Mouse (Mus musculus) left cerebral cortex, postnatal 4 days (tissue): ENCODE data around the gene Pgbd1. TPM values are rescaled to one million over a fixed set of nuclear protein-coding genes. Genes with fewer than 3 reads are reported as not detected.
"Not testable (repeated sequence)": the region's sequence is repeated elsewhere in the genome, so short reads cannot be mapped to it uniquely, and the experiment has no call there.

ENCODE experiments used
- DNase-seq: peaks from one replicate; pipeline ENCODE4 v3.0.0-alpha.2; 2022
- intact Hi-C: fragments of 180-260 bp; cut with DNase I; formaldehyde crosslinking; loops from one replicate; pipeline ENCODE4 v1.15.1; 2025
- total RNA-seq, 2 experiments: library from RNA; stranded (reverse); gene quantifications; 2 replicates each; pipeline ENCODE4 v1.2.3; 2021

The Pgbd1 gene
- total RNA-seq = 1 to 10 TPM; 1.3 to 2.2 TPM

DNA sequence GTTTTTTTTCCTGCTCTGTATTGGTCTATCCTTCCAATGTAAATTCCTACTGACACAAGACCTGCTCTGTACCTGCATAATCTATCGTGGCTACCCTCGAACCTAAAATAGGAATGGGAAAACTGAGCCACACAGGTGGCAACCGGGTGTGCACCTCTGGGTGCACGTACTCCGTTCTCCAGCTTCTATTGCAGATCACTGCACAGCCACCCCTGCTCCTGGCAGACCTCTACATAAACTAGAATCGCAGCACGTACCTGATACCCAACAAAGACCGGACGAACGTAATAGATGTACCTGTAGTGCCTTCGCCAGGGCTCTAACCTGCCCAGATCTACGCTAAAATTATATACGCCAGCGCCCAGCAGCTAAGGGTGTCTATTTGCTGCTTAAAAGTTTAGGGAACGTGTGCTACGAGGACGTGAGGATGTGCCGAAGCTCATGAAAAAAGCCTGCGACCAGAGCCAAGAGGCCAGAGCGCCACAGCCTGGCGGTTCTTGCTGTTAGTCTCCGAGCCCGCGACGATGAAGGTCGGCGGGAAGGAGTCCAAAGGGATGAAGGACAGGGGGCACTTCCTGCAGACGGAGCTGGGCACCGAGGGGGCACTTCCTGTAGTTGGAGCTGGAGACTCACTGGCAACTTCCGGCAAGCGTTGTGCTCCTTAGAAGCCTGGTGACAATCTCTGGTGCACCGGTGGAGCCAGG lies at the start of gene Pgbd1:
Pgbd1 (minus strand) TSS at position 556 of the 704 bp plus-strand sequence.
- intact Hi-C loops = loop anchor here (5.0 kb wide), 1 partner anchor 38 kb away; the partner anchor contains the start of gene Zkscan3
- peak; percentile 90 for DNase-seq

GRCm38 (mm10) chr13:21486881-21487280 lies 46.0 kb upstream of the Pgbd1 start:
- DNase-seq = no peak
- intact Hi-C loops = no loop called here

DNA sequence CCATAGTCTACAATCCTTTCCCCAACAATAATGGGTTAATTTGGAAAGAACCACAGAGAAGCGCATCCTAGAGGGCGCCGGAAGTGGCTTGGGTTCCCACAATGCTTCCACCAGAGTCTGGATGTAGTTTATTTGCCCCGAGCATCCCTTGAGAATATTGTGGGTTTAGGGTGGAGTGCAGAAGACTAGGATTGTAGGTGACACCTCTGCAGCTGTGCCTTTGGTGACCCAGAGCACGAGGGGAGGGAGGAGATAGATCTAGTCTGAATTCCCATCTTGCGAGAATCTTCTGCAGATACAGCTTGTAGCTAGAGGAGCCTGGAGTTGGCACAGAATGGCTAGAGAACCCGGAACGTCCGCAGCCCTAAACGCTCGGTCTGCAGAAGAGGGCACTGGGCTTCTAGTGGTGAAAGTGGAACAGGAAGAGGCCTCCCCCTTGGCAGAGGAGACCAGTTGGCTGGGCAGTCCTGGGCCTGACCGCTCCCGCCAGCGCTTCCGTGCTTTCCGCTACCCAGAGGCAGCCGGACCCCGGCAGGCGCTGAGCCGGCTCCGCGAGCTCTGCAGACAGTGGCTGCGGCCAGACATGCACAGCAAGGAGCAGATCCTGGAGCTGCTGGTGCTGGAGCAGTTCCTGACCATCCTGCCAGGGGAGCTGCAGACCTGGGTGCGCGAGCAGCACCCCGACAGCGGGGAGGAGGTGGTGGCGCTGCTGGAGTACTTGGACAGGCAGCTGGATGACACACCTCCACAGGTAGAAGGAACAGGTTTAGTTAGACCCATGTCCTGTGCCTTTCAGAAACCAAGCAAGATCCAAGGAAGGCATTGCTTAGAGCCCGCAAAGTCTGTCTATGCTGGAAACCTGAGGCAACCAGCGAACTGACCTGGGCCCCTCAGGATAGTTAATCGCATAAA lies 38.2 kb upstream of the Pgbd1 start, which contains the start of the genes Zkscan4 and Gm10065:
Zkscan4 (plus strand) TSS at position 149 of the 912 bp plus-strand sequence.
Gm10065 (minus strand) TSS at position 683 of the 912 bp plus-strand sequence.
- intact Hi-C loops = not testable (repeated sequence)
- DNase-seq = peak; percentile 75

DNA sequence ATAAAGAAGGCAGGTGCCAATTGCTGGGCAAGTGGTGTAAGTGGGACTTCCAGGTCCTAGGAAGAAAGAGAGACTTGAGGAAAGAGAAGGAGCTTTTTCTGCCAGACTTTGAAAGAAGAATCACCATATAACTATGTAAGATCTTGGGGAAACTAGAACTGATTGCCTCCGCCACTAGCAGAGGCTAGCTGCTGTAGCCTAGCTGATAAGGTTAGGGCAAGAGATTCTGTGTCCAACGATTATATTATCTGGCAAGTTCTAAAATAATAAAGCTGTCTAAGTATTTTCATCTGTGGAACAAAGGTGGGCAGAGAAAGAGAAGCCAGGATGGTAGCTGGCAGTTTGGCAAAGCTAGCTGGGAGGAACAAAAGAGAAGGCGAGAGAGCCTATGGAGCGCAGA lies 31.6 kb upstream of the Pgbd1 start:
- no peak for DNase-seq

GRCm38 (mm10) chr13:21469097-21469496 lies 28.2 kb upstream of the Pgbd1 start:
- intact Hi-C loops = no loop called here
- DNase-seq = no peak

More for the DNA sequence above, 31.6 kb upstream of the Pgbd1 start:
- intact Hi-C loops = no loop called here

DNA sequence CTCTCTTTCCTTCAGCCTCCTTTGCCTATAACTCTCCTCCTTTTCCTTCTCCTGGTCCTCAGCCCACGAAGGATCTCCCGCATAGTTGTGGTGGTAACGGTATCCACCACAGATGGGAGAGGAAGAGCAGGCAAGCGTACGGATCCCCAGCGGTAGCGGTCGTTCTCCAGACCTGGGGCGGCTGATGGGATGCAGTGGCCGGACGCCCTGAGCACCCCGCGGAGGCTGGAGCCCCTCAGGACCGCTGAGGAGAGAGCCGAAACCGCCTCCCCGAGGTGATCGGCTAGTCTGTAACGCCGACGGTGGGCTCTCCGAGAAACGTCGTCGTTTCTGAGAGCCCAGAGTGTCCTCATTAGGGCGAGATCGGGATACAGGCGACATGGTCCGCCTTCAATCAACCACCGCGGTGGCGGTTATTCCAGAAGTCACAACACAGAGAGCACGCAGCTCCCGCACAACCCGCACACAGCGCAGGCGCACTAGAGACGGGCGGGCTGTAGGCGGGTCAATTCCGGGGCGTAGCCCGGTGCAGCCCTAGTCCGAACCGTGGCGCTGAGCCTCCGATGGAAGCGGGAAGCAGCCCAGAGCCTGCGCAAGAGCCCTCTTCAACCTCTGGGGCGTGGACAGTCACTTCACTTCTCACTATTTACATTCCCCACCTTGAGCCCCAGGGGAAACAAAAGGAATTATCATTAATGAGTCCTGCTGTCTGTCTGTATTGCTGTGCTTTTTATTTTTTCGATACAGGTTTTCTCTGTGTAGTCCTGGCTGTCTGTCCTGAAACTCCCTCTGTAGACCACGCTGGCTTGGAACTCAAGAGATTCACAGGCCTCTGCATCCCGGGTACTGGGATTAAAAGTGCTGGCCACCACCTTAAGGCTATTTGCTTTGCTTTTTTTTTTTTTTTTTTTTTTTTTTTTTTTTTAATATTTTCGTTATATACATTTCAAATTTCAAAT lies 27.5 kb upstream of the Pgbd1 start, which contains the start of gene Nkapl:
Nkapl (minus strand) TSS at position 449 of the 959 bp plus-strand sequence.
- intact Hi-C loops = no loop called here
- DNase-seq = peak; percentile 80

DNA sequence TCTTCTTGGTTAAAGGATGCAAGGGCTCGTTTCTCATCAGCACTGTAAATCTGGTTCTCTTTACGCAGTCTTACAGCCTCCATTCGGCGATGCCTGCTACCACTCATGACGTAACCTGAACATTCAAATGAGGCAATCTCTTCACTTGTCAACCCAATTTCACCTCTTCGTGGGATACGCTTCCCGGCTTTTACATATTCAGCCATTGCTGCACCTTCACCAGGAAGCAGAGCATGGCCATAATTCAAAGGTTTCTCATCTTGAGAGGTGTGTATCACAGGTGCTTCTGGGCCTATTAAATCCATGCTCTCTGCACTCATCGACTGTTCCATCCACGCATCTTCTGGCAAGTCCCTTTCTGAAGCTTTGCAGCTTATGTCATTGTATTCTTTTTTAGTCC lies 26.5 kb upstream of the Pgbd1 start:
- DNase-seq = no peak
- intact Hi-C loops = no loop called here

GRCm38 (mm10) chr13:21462516-21462915 lies 21.7 kb upstream of the Pgbd1 start:
- DNase-seq, intact Hi-C loops: not testable (repeated sequence)

DNA sequence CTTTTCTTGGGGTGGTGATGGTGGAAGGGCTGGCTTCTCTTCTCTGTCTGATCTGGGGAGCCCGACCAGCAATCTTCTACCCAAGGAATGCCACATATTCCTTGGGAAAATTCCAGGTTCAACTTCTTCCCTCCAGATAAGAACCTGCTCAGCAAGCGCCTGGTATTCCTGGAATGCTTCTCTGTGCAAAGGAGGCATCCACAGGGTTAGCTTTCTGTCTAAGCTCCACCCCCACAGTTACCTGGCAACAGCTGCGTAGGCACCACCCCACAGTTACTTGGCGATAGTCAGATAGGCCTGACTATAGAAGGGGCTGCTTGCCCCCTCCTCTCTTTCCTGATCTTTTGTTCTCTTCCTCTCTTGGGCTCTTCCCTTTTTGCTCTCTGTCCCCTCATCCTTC lies 15.5 kb upstream of the Pgbd1 start:
- intact Hi-C loops = no loop called here
- no peak for DNase-seq

GRCm38 (mm10) chr13:21454133-21454532 lies 13.3 kb upstream of the Pgbd1 start:
- DNase-seq = no peak
- intact Hi-C loops = no loop called here

DNA sequence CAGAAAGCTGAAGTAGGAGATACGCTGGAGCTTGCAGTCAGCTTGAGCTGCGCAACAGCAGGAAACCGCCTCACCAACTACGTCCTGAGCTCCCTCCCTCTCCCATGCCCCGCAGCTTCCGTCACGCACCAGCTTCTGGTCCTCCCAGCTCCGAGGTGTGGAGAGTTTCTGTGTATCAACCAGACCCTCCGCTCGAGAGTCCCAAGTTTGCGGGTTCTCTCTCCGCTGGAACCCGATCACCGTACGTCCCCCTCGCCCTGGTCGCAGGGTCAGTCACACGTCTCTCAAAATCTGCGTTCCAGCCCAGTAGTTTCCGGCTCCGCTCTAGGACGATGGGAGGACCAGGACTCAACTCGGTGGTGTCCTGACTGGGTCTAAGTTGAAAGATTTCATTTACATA lies 12.6 kb upstream of the Pgbd1 start, which contains the start of gene Zscan26:
Zscan26 (minus strand) TSS at position 282 of the 400 bp plus-strand sequence.
- intact Hi-C loops = no loop called here
- DNase-seq = peak; percentile 75

DNA sequence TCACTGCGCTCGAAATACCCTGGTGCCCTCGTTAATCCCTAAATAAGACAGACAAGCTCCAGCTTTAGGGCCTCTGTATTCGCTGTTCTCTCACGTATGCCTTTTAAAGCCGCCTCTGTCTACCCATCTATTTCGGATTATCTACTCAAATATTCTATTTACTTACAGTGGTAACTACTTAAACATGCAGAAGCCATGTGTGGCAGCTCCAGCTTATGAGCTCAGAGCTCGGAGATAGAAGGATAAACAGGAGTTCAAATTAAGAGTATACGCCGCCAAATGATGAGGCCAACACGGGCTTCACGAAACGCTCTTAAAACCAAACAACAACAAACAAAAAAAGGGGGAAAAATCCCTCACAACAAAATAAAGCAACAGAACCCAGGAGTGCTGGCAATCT lies 12.2 kb upstream of the Pgbd1 start:
- DNase-seq = no peak
- intact Hi-C loops = no loop called here

DNA sequence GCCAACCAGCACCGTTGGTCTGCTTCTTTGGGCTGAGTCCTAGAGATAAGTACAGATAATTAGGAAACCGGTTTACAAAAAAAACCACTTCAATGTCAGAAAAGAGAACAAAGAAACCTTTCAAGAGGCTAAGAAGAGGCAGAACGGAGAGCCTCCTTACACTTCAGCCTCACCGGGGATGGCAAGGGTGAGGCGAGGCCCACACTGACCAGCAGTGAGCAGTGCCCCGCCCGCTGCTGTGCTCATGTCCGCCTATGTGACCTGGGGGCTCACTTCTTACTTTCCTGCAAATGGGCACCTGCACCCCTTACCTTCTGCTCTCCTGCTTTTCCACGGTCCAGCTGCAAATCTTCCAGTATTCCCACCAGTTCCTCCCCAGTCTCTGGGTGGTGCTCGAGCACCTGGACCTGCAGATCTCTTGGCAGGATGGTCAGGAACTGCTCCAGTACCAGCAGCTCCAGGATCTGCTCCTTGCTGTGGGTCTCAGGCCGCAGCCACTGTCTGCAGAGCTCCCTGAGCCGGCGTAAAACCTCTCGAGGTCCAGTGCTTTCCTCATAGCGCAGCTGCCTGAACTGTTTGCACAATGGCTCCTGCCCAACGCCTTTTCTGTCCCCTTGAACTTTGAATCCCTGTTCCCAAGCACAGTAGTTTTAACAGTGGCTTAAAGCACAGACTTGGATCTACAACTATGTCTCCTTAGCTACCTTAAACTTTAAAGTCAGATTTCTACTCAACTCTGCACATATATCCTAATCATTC lies 7.2 kb upstream of the Pgbd1 start:
- intact Hi-C loops = no loop called here
- no peak for DNase-seq

DNA sequence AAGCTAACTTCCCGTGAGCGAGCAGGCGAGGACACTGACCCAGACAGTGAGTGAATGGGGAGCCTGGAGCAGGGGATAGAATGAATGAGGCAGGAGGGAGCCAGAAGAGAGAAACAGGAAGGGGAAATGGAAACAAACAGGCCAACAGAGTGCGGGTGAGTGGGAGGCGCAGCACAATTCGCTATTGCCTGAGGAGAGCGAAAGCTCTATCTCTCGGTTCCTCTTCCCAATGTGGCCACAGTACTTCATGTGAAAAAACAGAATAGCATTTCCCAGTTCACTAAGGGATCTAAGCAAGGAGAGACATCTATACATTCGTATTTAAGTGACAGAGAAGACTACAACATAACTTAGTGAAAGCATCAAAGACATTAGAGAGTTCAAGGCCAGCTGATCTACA lies 5.9 kb upstream of the Pgbd1 start:
- intact Hi-C loops = no loop called here
- DNase-seq = no peak

GRCm38 (mm10) chr13:21441207-21441572 lies 332 bp upstream of the Pgbd1 start:
- no peak for DNase-seq
- intact Hi-C loops = loop anchor here (5.0 kb wide), 1 partner anchor 39 kb away; the partner anchor contains the start of gene Zkscan3

DNA sequence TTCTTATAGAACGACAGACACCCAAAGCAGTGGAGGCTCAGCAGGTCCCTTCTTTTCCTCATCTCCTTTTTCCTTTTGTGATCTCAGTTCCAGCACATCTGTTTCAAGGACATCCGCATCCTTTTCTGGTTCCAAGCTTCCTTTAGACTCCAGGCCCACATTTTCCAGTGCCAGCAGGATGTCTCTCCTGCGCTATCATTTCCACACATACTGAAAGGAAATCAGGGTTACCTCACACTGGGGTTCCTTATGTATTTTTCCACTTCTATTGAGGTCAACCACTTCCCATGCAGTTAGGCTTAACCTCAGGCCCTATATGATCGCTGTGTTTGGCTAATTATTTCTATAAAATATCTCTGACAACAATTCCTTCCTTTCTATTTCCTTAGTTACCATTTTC lies 5.4 kb downstream of the Pgbd1 start:
- intact Hi-C loops = no loop called here
- no peak for DNase-seq

DNA sequence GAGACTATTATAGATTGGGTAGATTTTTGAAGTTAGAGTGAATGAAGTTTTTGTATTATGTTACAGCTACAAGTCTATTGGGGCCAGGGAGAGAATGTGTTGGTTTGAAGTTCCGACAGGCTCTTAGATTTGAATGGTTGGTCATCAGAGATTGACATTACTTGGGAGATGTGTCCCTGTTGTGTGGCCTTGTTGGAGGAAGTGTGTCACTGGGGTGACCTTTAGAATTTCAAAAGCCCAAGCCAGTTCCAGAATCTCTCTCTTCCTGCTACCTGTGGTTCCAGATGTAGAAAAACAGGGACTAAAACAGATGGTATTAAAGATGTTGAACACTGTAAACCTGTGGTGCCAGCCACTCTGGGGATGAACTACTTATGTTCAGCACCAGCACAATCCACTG lies 13.2 kb downstream of the Pgbd1 start:
- DNase-seq = no peak
- intact Hi-C loops = no loop called here

DNA sequence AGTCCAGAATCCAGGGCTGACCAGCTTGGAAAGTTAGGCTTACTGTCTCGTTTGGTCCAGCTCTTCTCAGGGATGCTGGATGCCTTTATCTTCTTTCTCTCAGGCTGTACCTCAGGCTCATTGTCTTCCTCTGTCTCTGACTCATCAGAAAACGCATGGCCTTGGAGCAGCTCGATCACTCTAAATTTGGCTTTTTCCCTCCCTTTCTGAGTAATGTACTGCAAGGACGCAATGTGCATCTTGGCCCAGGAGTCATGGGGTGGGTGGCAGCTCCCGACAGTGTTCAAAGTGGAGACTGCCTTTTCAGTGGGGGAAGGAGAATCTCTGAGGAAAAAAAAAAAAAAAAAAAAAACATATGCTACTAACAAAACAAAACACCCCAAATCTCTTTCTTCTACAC lies 17.6 kb downstream of the Pgbd1 start:
- intact Hi-C loops = no loop called here
- no peak for DNase-seq

DNA sequence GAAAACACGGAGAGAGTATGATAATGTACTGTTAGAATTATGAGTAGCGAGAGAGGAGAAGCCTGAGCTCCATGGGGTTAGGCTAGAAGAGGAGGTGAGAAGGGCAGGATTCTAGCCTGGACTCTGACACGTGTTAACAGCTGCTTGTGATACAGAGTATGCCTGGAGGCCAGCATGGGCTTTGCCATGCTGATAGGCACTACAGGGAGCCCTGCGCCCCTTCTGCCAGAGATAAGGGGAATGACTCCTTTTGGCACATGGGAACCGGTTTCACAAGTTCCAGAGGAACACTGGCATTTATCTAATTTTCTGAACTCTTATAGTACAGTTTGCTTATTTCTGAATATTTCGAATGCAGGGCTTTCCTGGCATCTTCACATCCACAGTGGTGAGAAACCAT lies 22.0 kb downstream of the Pgbd1 start:
- DNase-seq = no peak
- intact Hi-C loops = no loop called here
